Mouse (Mus musculus) regulatory T cell (primary cell): ENCODE results near the gene Zbtb5.
"Not testable (repeated sequence)": the region's sequence is repeated elsewhere in the genome, so short reads cannot be mapped to it uniquely, and the experiment has no call there.

Source experiments
- in situ Hi-C: fragments of 300-600 bp; cut with MboI, MseI; formaldehyde crosslinking; loops from one replicate; pipeline ENCODE4 v1.15.1; 2025; ENCODE audit warnings: high pct_unique_total_duplicates

Zbtb5 gene

GRCm38 (mm10) chr4:44973450-44973849, 38.8 kb downstream of the Zbtb5 start:
- in situ Hi-C loops: loop anchor here (5.0 to 10.0 kb wide), 2 partner anchors 39 to 131 kb away; partner anchors contain the start of genes Tomm5 and Zbtb5

- in situ Hi-C loops: loop anchor here (5.0 to 10.0 kb wide), 2 partner anchors 42 to 134 kb away; partner anchors contain the start of genes Tomm5 and Zbtb5
These were observed 41.6 kb downstream of the Zbtb5 start for GRCm38 (mm10) chr4:44970612-44971110.

- in situ Hi-C loops: loop anchor here (5.0 to 10.0 kb wide), 2 partner anchors 42 to 135 kb away; partner anchors contain the start of genes Tomm5 and Zbtb5
These were observed 42.2 kb downstream of the Zbtb5 start for GRCm38 (mm10) chr4:44970056-44970455.

GRCm38 (mm10) chr4:44967402-44967801, 44.8 kb downstream of the Zbtb5 start:
- in situ Hi-C loops: no loop called here

DNA sequence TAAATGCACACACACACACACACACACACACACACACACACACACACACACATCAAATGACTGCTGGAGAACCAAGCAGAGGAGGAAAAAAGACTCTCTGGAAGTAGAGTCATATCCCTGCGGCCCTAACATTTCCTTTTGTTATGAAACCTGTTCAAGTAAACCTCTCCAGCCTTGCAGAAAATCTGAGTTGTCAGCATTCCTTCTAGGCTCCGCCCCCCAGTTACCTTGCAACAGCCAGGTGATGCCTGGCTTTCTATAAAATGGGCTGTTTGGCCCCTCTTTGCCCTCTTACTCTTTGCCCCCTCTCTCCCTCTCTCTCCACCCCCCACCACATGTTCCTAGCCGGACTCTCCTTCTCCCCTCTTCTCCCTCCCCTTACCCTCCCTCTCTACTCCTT, 46.5 kb downstream of the Zbtb5 start:
- in situ Hi-C loops: no loop called here

GRCm38 (mm10) chr4:44965175-44965574, 47.0 kb downstream of the Zbtb5 start:
- in situ Hi-C loops: no loop called here

DNA sequence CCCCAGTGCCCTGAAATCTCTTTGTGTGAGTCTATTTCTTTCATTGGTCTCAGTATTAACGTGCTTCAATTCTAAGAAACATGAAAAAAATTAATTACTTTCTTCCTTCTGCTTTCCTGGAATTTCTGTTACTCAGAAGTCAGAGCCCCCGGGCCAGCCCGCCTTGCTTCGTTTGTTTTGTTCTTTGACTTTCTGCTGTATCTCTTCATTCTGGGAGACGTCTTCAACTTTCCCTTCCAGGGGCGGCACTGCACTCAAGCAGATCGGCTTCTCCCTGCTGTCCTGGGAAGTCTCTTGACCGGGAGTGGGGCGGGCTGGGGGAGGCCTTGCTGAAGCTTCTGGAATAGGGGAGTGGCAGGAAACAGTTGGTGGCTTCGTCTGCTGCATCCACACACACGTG, 49.1 kb downstream of the Zbtb5 start:
- in situ Hi-C loops: no loop called here

- in situ Hi-C loops: no loop called here
These were observed 53.0 kb downstream of the Zbtb5 start for GRCm38 (mm10) chr4:44959220-44959619.

- in situ Hi-C loops: no loop called here
These were observed 53.4 kb downstream of the Zbtb5 start for GRCm38 (mm10) chr4:44958776-44959175.

- in situ Hi-C loops: no loop called here
These were observed 59.2 kb downstream of the Zbtb5 start for GRCm38 (mm10) chr4:44953041-44953440.

- in situ Hi-C loops: no loop called here
These were observed 63.9 kb downstream of the Zbtb5 start for GRCm38 (mm10) chr4:44948314-44948713.

GRCm38 (mm10) chr4:44947464-44947863, 64.7 kb downstream of the Zbtb5 start:
- in situ Hi-C loops: no loop called here

- in situ Hi-C loops: not testable (repeated sequence)
These were observed 66.1 kb downstream of the Zbtb5 start for GRCm38 (mm10) chr4:44946126-44946525.

- in situ Hi-C loops: no loop called here
These were observed 67.7 kb downstream of the Zbtb5 start for GRCm38 (mm10) chr4:44944426-44945075.

- in situ Hi-C loops: no loop called here
These were observed 68.7 kb downstream of the Zbtb5 start for GRCm38 (mm10) chr4:44943480-44943879.

DNA sequence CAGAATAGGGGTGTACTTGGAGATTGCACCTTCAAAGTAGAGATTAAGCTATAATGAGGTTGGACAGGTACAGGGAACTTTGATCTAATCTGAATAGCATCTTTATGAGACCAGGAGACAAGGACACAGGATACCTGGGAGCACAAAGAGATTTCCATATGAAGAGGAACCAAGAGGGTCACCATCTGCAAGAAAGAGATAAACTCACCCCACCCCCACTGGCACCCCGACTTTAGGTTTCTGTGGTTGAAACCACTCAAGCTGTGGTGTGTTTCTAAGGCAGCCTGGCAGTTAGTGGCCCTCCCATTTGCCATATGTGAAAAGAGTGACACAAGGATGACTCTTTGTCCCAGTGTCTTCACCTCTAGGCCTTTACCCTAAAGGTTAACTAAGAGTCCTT, 70.0 kb downstream of the Zbtb5 start:
- in situ Hi-C loops: no loop called here
